Mouse (Mus musculus) adipocyte (in vitro differentiated cells): Measurements from ENCODE around the gene Diablo.
"Not testable (repeated sequence)": the region's sequence is repeated elsewhere in the genome, so short reads cannot be mapped to it uniquely, and the experiment has no call there.

Experiments used
- DNase-seq: peaks from one replicate; pipeline ENCODE4 v3.0.0-alpha.2; 2016; ENCODE audit warnings: low spot score

Gene Diablo

GRCm38 (mm10) chr5:123523692-123524392 is at the start of gene Diablo:
Gene Diablo (minus strand): TSS chr5:123524176.
- peak; percentile 98 for DNase-seq

GRCm38 (mm10) chr5:123573362-123573761 is 49.4 kb upstream of the Diablo start:
- peak; percentile 12 for DNase-seq

- peak; percentile 99 for DNase-seq
These were observed 48.6 kb upstream of the Diablo start, which contains the start of gene Vps33a for GRCm38 (mm10) chr5:123572357-123573186. Gene Vps33a (minus strand): TSS chr5:123573038.

- DNase-seq, result no peak
These were observed 37.2 kb upstream of the Diablo start for GRCm38 (mm10) chr5:123561128-123561527.

GRCm38 (mm10) chr5:123559588-123559987 is 35.6 kb upstream of the Diablo start:
- DNase-seq, result no peak

GRCm38 (mm10) chr5:123556451-123556850 is 32.5 kb upstream of the Diablo start:
- DNase-seq, result no peak

GRCm38 (mm10) chr5:123555693-123556092 is 31.7 kb upstream of the Diablo start:
- DNase-seq, result no peak

- no peak for DNase-seq
These were observed 9.8 kb upstream of the Diablo start for GRCm38 (mm10) chr5:123533801-123534200.

- DNase-seq, result no peak
These were observed 6.1 kb upstream of the Diablo start for GRCm38 (mm10) chr5:123530056-123530455.

GRCm38 (mm10) chr5:123528641-123529040 is 4.7 kb upstream of the Diablo start:
- DNase-seq, result no peak

- DNase-seq, result no peak
These were observed 2.0 kb upstream of the Diablo start for GRCm38 (mm10) chr5:123525916-123526495.

GRCm38 (mm10) chr5:123525281-123525680 is 1.3 kb upstream of the Diablo start, which contains the start of gene Gm49027:
Gene Gm49027 (minus strand): TSS chr5:123525488.
- no peak for DNase-seq

- DNase-seq, result no peak
These were observed 396 bp upstream of the Diablo start for GRCm38 (mm10) chr5:123524393-123524750.

- DNase-seq, result no peak
These were observed 1.8 kb downstream of the Diablo start for GRCm38 (mm10) chr5:123522166-123522565.

GRCm38 (mm10) chr5:123521621-123522020 is 2.4 kb downstream of the Diablo start:
- DNase-seq, result no peak

GRCm38 (mm10) chr5:123520666-123521065 is 3.3 kb downstream of the Diablo start:
- DNase-seq, result no peak

GRCm38 (mm10) chr5:123514871-123515270 is 9.1 kb downstream of the Diablo start:
- no peak for DNase-seq

- no peak for DNase-seq
These were observed 11.9 kb downstream of the Diablo start for GRCm38 (mm10) chr5:123512102-123512501.

- DNase-seq, result not testable (repeated sequence)
These were observed 12.6 kb downstream of the Diablo start for GRCm38 (mm10) chr5:123511426-123511825.

GRCm38 (mm10) chr5:123510160-123510559 is 13.8 kb downstream of the Diablo start, which contains the start of gene B3gnt4:
Gene B3gnt4 (plus strand): TSS chr5:123510460.
- DNase-seq, result no peak

- DNase-seq, result no peak
These were observed 15.1 kb downstream of the Diablo start for GRCm38 (mm10) chr5:123508921-123509320.

- DNase-seq, result peak; percentile 82
These were observed 15.8 kb downstream of the Diablo start for GRCm38 (mm10) chr5:123507936-123508723.
